Mouse (Mus musculus) limb, embryonic 15.5 days (tissue): ENCODE results near the gene Gm7971. TPM values are rescaled to one million over a fixed set of nuclear protein-coding genes. Genes with fewer than 3 reads are reported as not detected.
"Not testable (repeated sequence)": the region's sequence is repeated elsewhere in the genome, so short reads cannot be mapped to it uniquely, and the experiment has no call there.

Experiments used
- ATAC-seq: fragments of 200-750 bp; cut with Nextera tagmentation; 2 replicates; pipeline ENCODE4 v1.8.0; 2017; ENCODE audit warnings: low read depth, moderate TSS enrichment; ENCODE audit not compliant: insufficient number of reproducible peaks, low FRiP score, low TSS enrichment
- H3K27ac ChIP-seq: fragments of 300-500 bp; sonication (generic); 2 replicates; pipeline ENCODE4 v1.5.1; 2015; ENCODE audit warnings: moderate library complexity, mild to moderate bottlenecking, inconsistent platforms
- H3K27me3 ChIP-seq: fragments of 300-500 bp; sonication (generic); 2 replicates; pipeline ENCODE4 v1.6.1; 2015; ENCODE audit warnings: inconsistent platforms
- H3K36me3 ChIP-seq: fragments of 300-500 bp; sonication (generic); 2 replicates; pipeline ENCODE4 v1.6.1; 2015; ENCODE audit warnings: inconsistent platforms
- H3K4me1 ChIP-seq: fragments of 300-500 bp; sonication (generic); 2 replicates; pipeline ENCODE4 v1.6.1; 2015; ENCODE audit warnings: inconsistent platforms
- H3K4me2 ChIP-seq: fragments of 300-500 bp; sonication (generic); 2 replicates; pipeline ENCODE4 v1.6.1; 2015; ENCODE audit warnings: mild to moderate bottlenecking, inconsistent platforms
- H3K4me3 ChIP-seq: fragments of 300-500 bp; sonication (generic); 2 replicates; pipeline ENCODE4 v1.5.1; 2015; ENCODE audit warnings: mild to moderate bottlenecking, inconsistent platforms
- H3K9ac ChIP-seq: fragments of 300-500 bp; sonication (generic); 2 replicates; pipeline ENCODE4 v1.6.1; 2015; ENCODE audit warnings: inconsistent platforms
- H3K9me3 ChIP-seq: fragments of 300-500 bp; sonication (generic); 2 replicates; pipeline ENCODE4 v1.6.1; 2016; ENCODE audit warnings: inconsistent platforms
- WGBS: fragments of 180-500 bp; shearing (Covaris S2); methylation state at CpG from one replicate; pipeline ENCODE4 v1.1.7; 2015; 5-methylcytosine and 5-hydroxymethylcytosine counted together
- polyA plus RNA-seq: library from polyadenylated mRNA; unstranded; fragments of >200 nt; fragmentation: Nextera tagmentation; extraction: Ambion mirVana; gene quantifications from 2 replicates; pipeline ENCODE4 v1.2.1, GENCODE M21; 2015

Gene Gm7971
- polyA plus RNA-seq: not detected in 2 replicates

- WGBS: no CpG with 5 or more reads among the region's 1 CpGs
- H3K4me2 ChIP-seq, H3K27ac ChIP-seq, H3K9me3 ChIP-seq, ATAC-seq, H3K4me1 ChIP-seq, H3K36me3 ChIP-seq, H3K27me3 ChIP-seq, H3K4me3 ChIP-seq, H3K9ac ChIP-seq: not testable (repeated sequence)
Observed at GRCm38 (mm10) chr5:95594775-95595174, at the start of gene Gm7971. Gene Gm7971 (minus strand): TSS chr5:95594875.

Other genes with a start within 250 kb of the Gm7971 start
- gene D5Ertd577e, start 138.1 kb downstream of the Gm7971 start, polyA plus RNA-seq: not detected in 2 replicates
- not detected in 2 replicates for gene Gm3286, start 84.1 kb downstream of the Gm7971 start, polyA plus RNA-seq
- gene Gm7978, start 141.3 kb upstream of the Gm7971 start, polyA plus RNA-seq: not detected in 2 replicates
- gene Gm7982, start 147.1 kb upstream of the Gm7971 start, polyA plus RNA-seq: not detected in 2 replicates
- not detected in 2 replicates for gene E330014E10Rik, start 181.1 kb upstream of the Gm7971 start, polyA plus RNA-seq